Mouse (Mus musculus) heart, postnatal 0 days (tissue): ENCODE data around the gene Cdc26. TPM values are rescaled to one million over a fixed set of nuclear protein-coding genes. Genes with fewer than 3 reads are reported as not detected.
A peak's percentile ranks its signal among the peaks of the same experiment; 100 is the strongest.

ENCODE experiments used
- ATAC-seq: fragments of 200-750 bp; cut with Nextera tagmentation; 2 replicates; pipeline ENCODE4 v1.8.0; 2017; ENCODE audit warnings: low read depth, moderate number of reproducible peaks, moderate library complexity; ENCODE audit not compliant: insufficient read depth
- DNase-seq: peaks from one replicate; pipeline ENCODE4 v3.0.0-alpha.2; 2016; ENCODE audit warnings: low spot score
- H3K27ac ChIP-seq: fragments of 300-500 bp; sonication (generic); 2 replicates; pipeline ENCODE4 v1.5.1; 2014; ENCODE audit warnings: low read depth, mild to moderate bottlenecking
- H3K27me3 ChIP-seq: fragments of 300-500 bp; sonication (generic); 2 replicates; pipeline ENCODE4 v1.6.1; 2014; ENCODE audit warnings: low read length, mixed read lengths; ENCODE audit not compliant: control insufficient read depth, insufficient read depth
- H3K36me3 ChIP-seq: fragments of 300-500 bp; sonication (generic); replicated peaks from 2 replicates; pipeline ENCODE4 v1.6.1; 2014; ENCODE audit warnings: low read length, mixed read lengths; ENCODE audit not compliant: control insufficient read depth, insufficient read depth
- H3K4me1 ChIP-seq: fragments of 300-500 bp; sonication (generic); 2 replicates; pipeline ENCODE4 v1.6.1; 2014; ENCODE audit warnings: antibody characterized with exemption; ENCODE audit not compliant: control insufficient read depth, insufficient read depth
- H3K4me2 ChIP-seq: fragments of 300-500 bp; sonication (generic); 2 replicates; pipeline ENCODE4 v1.6.1; 2014; ENCODE audit warnings: low read depth, mild to moderate bottlenecking, low read length, moderate library complexity
- H3K4me3 ChIP-seq: fragments of 300-500 bp; sonication (generic); 2 replicates; pipeline ENCODE4 v1.5.1; 2014; ENCODE audit warnings: low read depth, low read length
- H3K9ac ChIP-seq: fragments of 300-500 bp; sonication (generic); replicated peaks from 2 replicates; pipeline ENCODE4 v1.6.1; 2014; ENCODE audit warnings: low read depth, low read length, mixed read lengths
- H3K9me3 ChIP-seq: fragments of 300-500 bp; sonication (generic); replicated peaks from 2 replicates; pipeline ENCODE4 v1.6.1; 2016; ENCODE audit warnings: low read length; ENCODE audit not compliant: control insufficient read depth
- CTCF ChIP-seq: IDR thresholded peaks from 2 replicates; pipeline ENCODE4 v1.5.1; 2016; ENCODE audit warnings: antibody characterized with exemption, control low read depth, low read depth
- EP300 ChIP-seq: IDR thresholded peaks from 2 replicates; pipeline ENCODE4 v1.6.1; 2016; ENCODE audit warnings: antibody characterized with exemption, low read depth
- WGBS: fragments of 180-500 bp; shearing (Covaris S2); extraction: QIAGEN DNeasy Blood & Tissue Kit; methylation state at CpG from one replicate; pipeline ENCODE4 v1.1.7; 2014; 5-methylcytosine and 5-hydroxymethylcytosine counted together
- polyA plus RNA-seq: library from polyadenylated mRNA; unstranded; fragments of >200 nt; fragmentation: Nextera tagmentation; extraction: Ambion mirVana; gene quantifications from 2 replicates; pipeline ENCODE4 v1.2.1, GENCODE M21; 2015
- total RNA-seq: library from RNA; depleted of rRNA; stranded (reverse); fragments of >200 nt; gene quantifications from 2 replicates; pipeline ENCODE4 v1.2.3, GENCODE M21; 2014; ENCODE audit warnings: low replicate concordance

The Cdc26 gene
- total and polyA plus RNA-seq, 2 experiments from 2014 or later, result 30.5 to 72.8 TPM

- H3K4me2 ChIP-seq, result no peak overlapping the region
- 85% methylated on average over 9 of the region's 9 CpGs for WGBS
- ATAC-seq, result no peak
- no peaks in the 10 kb centered on the region for H3K9me3 ChIP-seq
- H3K9ac ChIP-seq, result no peak overlapping the region
- DNase-seq, result no peak
- no peak overlapping the region for H3K27ac ChIP-seq
- no peaks in the 10 kb centered on the region for H3K4me1 ChIP-seq
- H3K4me3 ChIP-seq, result no peak overlapping the region
- no peak for TF ChIP-seq EP300
- TF ChIP-seq CTCF, result no peak
- no peaks in the 10 kb centered on the region for H3K27me3 ChIP-seq
- H3K36me3 ChIP-seq, result peaks cover 14% of the 10 kb centered on the region
Observed at GRCm38 (mm10) chr4:62429616-62430015, 21.2 kb upstream of the Cdc26 start.

DNA sequence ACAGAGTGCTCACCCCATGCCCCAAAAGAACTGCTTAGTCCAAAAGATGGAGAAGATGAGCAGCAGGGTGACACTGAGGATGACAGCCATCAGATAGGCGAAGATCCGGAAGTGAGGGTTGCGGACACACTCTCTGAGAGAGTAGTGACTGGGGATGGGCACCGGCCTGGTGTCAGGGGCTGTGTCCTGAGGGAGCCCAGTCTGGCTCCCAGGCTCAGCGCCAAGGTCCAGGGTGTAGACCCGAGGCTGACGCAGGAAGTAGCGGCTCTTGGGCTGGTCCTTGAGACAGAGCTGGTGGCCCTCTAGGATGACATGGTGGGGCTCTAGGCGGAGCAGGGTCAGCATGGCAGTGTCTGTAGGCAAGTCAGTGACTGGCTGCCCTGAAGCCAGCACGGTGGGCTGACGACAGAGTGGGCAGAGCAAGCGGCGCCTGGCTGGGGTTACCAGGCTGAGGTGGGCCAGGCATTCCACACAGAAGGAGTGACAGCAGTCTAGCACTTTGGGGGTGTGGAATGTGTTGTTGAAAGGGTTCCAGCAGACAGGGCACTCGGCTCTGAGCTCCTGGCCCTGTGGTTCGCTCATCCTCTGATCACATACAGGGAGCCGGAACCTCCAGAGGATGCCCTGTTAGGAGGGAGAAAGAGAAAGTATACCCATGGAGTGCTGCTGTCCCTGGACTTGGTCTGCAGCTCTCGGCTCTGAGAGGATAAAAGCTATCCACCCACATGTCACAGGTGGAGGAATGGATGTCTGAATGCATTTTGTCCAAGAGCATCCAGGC, 19.7 kb upstream of the Cdc26 start:
- 46% methylated on average over 17 of the region's 17 CpGs for WGBS

GRCm38 (mm10) chr4:62425891-62426290, 17.4 kb upstream of the Cdc26 start:
- H3K27me3 ChIP-seq, result no peaks in the 10 kb centered on the region
- 83% methylated on average over 4 of the region's 4 CpGs for WGBS
- no peak for ATAC-seq
- DNase-seq, result no peak
- H3K9ac ChIP-seq, result no peak overlapping the region
- no peak overlapping the region for H3K4me2 ChIP-seq
- no peaks in the 10 kb centered on the region for H3K9me3 ChIP-seq
- no peaks in the 10 kb centered on the region for H3K4me1 ChIP-seq
- H3K36me3 ChIP-seq, result peaks cover 49% of the 10 kb centered on the region
- no peak overlapping the region for H3K4me3 ChIP-seq
- TF ChIP-seq CTCF, result no peak
- no peak for TF ChIP-seq EP300
- no peak overlapping the region for H3K27ac ChIP-seq

More for the DNA sequence above, 19.7 kb upstream of the Cdc26 start:
- no peak for TF ChIP-seq CTCF
- no peak for TF ChIP-seq EP300
- Histone ChIP-seq H3K4me3 (no peak overlapping the region), H3K9me3 (no peaks in the 10 kb centered on the region), H3K36me3 (peaks cover 27% of the 10 kb centered on the region), H3K9ac (no peak overlapping the region), H3K27me3 (no peaks in the 10 kb centered on the region), H3K4me2 (peak overlapping the region; percentile 41), H3K4me1 (no peaks in the 10 kb centered on the region), H3K27ac (no peak overlapping the region)
- ATAC-seq (no peak), DNase-seq (no peak)

GRCm38 (mm10) chr4:62419091-62419490, 10.6 kb upstream of the Cdc26 start:
- H3K9me3 ChIP-seq, result no peaks in the 10 kb centered on the region
- no peak overlapping the region for H3K27ac ChIP-seq
- TF ChIP-seq EP300 (no peak), CTCF (no peak)
- no peaks in the 10 kb centered on the region for H3K27me3 ChIP-seq
- no peak overlapping the region for H3K4me2 ChIP-seq
- ATAC-seq (no peak), DNase-seq (no peak)
- H3K4me1 ChIP-seq, result no peaks in the 10 kb centered on the region
- H3K36me3 ChIP-seq, result peaks cover 98% of the 10 kb centered on the region
- H3K9ac ChIP-seq, result no peak overlapping the region
- WGBS, result 95% methylated on average over 6 of the region's 6 CpGs
- no peak overlapping the region for H3K4me3 ChIP-seq

- H3K36me3 ChIP-seq, result peaks cover 98% of the 10 kb centered on the region
- no peak overlapping the region for H3K4me3 ChIP-seq
- DNase-seq (no peak), ATAC-seq (no peak)
- H3K27ac ChIP-seq, result no peak overlapping the region
- TF ChIP-seq EP300 (no peak), CTCF (no peak)
- no peaks in the 10 kb centered on the region for H3K9me3 ChIP-seq
- H3K27me3 ChIP-seq, result no peaks in the 10 kb centered on the region
- WGBS, result 89% methylated on average over 8 of the region's 8 CpGs
- H3K4me1 ChIP-seq, result no peaks in the 10 kb centered on the region
- no peak overlapping the region for H3K9ac ChIP-seq
- no peak overlapping the region for H3K4me2 ChIP-seq
Observed at GRCm38 (mm10) chr4:62418448-62418847, 10.0 kb upstream of the Cdc26 start.

GRCm38 (mm10) chr4:62411606-62412005, 3.2 kb upstream of the Cdc26 start:
- no peak for ATAC-seq
- no peak for DNase-seq
- H3K4me1 ChIP-seq, result peaks cover 15% of the 10 kb centered on the region
- TF ChIP-seq EP300 (no peak), CTCF (no peak)
- no peaks in the 10 kb centered on the region for H3K9me3 ChIP-seq
- peaks cover 53% of the 10 kb centered on the region for H3K36me3 ChIP-seq
- H3K4me2 ChIP-seq, result no peak overlapping the region
- WGBS, result 90% methylated on average over 10 of the region's 10 CpGs
- no peak overlapping the region for H3K27ac ChIP-seq
- no peak overlapping the region for H3K9ac ChIP-seq
- no peaks in the 10 kb centered on the region for H3K27me3 ChIP-seq
- no peak overlapping the region for H3K4me3 ChIP-seq
